Mouse (Mus musculus): ENCODE data around the gene Mcu. TPM values are rescaled to one million over a fixed set of nuclear protein-coding genes. Genes with fewer than 3 reads are reported as not detected.

Mcu gene
- polyA plus RNA-seq, 1 experiment, result 32.4 TPM

DNA sequence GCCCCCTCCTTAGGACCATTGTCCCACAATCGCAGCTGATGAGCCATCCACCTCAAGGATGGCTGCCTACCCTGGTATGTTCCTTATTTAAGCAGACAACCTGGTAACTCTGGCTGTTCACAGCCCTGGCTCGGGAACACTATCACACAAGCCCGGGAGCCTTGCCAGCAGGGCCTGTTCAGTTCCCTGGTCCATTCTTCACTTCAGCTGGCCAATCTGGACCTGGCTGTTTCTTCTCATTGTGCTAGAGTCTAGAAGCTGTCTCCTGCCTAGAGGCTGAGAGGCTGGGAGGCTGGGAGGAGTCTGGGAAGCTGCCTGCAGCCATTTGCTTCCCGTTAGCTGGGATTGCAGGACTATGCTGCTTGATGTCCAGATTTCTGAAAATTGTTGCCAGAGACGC, 146.0 kb downstream of the Mcu start:
- H3K4me3 ChIP-seq (replicated peaks; ENCODE audit: insufficient read depth, low read depth, low read length), result no peak overlapping the region
- H3K27ac ChIP-seq (ENCODE audit: insufficient read depth, low read length), result no peak overlapping the region
- peaks cover 8% of the 10 kb centered on the region for H3K4me1 ChIP-seq (ENCODE audit: control insufficient read depth, insufficient read depth, low read length)
- 15% methylated on average over 5 of the region's 5 CpGs for WGBS
- DNase-seq, result peak; percentile 77 to 87
- H3K27me3 ChIP-seq (ENCODE audit: control insufficient read depth, insufficient read depth, low read length), result no peaks in the 10 kb centered on the region
- TF ChIP-seq POLR2A (IDR thresholded peaks at IDR 0.05; ENCODE audit: borderline replicate concordance, insufficient read depth, low read length), result no peak
- TF ChIP-seq CTCF (IDR thresholded peaks at IDR 0.05; ENCODE audit: borderline replicate concordance, insufficient read depth, low read depth, low read length), result no peak

DNA sequence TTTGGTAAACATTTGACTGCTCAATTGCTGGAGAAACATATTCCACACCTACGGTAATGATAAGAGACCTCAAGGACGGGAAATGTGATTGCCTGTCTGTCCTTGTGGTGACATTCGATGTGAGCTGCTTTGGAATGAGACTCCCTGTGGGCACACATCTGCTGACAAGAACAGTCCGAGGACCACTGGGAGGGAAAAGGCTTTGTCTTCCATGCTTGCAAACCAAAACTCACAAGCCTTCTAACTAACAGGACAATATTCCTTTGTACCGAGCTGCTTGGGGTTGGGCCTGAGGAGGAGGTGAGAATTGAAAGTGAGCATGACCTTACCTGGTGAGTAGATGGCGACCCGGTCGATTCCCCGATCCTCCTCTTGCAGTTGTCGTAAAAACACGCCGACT, 149.2 kb downstream of the Mcu start:
- H3K27me3 ChIP-seq (ENCODE audit: control insufficient read depth, insufficient read depth, low read length), result no peaks in the 10 kb centered on the region
- peak in 1 of 2 experiments; percentile 8 for DNase-seq
- H3K4me1 ChIP-seq (ENCODE audit: control insufficient read depth, insufficient read depth, low read length), result peaks cover 8% of the 10 kb centered on the region
- no peak for TF ChIP-seq CTCF (IDR thresholded peaks at IDR 0.05; ENCODE audit: borderline replicate concordance, insufficient read depth, low read depth, low read length)
- TF ChIP-seq POLR2A (IDR thresholded peaks at IDR 0.05; ENCODE audit: borderline replicate concordance, insufficient read depth, low read length), result no peak
- WGBS, result 86% methylated on average over 12 of the region's 12 CpGs
- H3K27ac ChIP-seq (ENCODE audit: insufficient read depth, low read length), result no peak overlapping the region
- H3K4me3 ChIP-seq (replicated peaks; ENCODE audit: insufficient read depth, low read depth, low read length), result no peak overlapping the region

DNA sequence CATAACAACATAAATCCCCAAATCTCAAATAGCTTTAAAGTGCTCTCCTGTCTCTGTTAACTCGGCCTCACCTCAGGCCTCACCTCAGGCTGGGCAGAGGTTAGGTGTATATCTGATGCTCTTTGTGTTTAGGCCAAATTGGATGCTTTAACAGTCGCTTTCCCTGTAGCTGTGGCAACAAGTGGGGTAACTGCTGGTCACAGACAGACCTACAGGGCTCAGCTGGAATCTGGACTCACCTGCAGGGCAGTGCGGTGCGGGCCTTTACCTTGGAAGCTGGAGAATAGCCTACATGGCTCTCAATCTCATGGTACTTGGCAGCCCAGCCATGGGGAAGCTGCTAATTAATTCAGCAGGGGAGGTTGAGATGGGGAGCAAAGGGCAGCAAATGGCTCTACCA, 149.9 kb downstream of the Mcu start:
- TF ChIP-seq CTCF (IDR thresholded peaks at IDR 0.05; ENCODE audit: borderline replicate concordance, insufficient read depth, low read depth, low read length) (no peak), POLR2A (IDR thresholded peaks at IDR 0.05; ENCODE audit: borderline replicate concordance, insufficient read depth, low read length) (no peak)
- H3K4me1 ChIP-seq (ENCODE audit: control insufficient read depth, insufficient read depth, low read length), result peaks cover 8% of the 10 kb centered on the region
- H3K4me3 ChIP-seq (replicated peaks; ENCODE audit: insufficient read depth, low read depth, low read length), result no peak overlapping the region
- DNase-seq, result peak in 1 of 2 experiments; percentile 12
- no peaks in the 10 kb centered on the region for H3K27me3 ChIP-seq (ENCODE audit: control insufficient read depth, insufficient read depth, low read length)
- 53% methylated on average over 4 of the region's 4 CpGs for WGBS
- no peak overlapping the region for H3K27ac ChIP-seq (ENCODE audit: insufficient read depth, low read length)

DNA sequence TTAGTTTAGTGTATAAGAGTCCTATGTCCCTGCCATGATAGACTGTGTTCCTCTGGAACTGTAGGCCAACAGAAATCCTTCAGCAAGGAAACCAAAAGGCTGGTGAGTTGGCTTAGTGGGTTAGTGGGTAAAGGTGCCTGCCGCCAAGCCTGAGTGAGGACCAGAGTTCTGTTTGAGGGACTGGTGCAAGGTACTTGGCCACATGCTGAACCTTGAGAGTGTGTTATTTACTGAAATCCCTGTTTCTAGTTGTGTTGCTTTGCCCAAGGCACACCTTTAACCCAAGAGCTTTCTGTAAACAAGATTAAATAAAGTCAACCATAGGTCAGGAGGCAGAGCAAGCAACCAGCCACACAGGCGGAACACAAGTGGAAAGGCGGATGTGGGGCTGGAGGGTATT, 150.9 kb downstream of the Mcu start:
- no peaks in the 10 kb centered on the region for H3K27me3 ChIP-seq (ENCODE audit: control insufficient read depth, insufficient read depth, low read length)
- H3K4me3 ChIP-seq (replicated peaks; ENCODE audit: insufficient read depth, low read depth, low read length), result no peak overlapping the region
- no peak overlapping the region for H3K27ac ChIP-seq (ENCODE audit: insufficient read depth, low read length)
- peaks cover 8% of the 10 kb centered on the region for H3K4me1 ChIP-seq (ENCODE audit: control insufficient read depth, insufficient read depth, low read length)
- 89% methylated on average over 3 of the region's 3 CpGs for WGBS
- no peak for TF ChIP-seq POLR2A (IDR thresholded peaks at IDR 0.05; ENCODE audit: borderline replicate concordance, insufficient read depth, low read length)
- no peak for TF ChIP-seq CTCF (IDR thresholded peaks at IDR 0.05; ENCODE audit: borderline replicate concordance, insufficient read depth, low read depth, low read length)
- DNase-seq, result peak in 1 of 2 experiments; percentile 2

DNA sequence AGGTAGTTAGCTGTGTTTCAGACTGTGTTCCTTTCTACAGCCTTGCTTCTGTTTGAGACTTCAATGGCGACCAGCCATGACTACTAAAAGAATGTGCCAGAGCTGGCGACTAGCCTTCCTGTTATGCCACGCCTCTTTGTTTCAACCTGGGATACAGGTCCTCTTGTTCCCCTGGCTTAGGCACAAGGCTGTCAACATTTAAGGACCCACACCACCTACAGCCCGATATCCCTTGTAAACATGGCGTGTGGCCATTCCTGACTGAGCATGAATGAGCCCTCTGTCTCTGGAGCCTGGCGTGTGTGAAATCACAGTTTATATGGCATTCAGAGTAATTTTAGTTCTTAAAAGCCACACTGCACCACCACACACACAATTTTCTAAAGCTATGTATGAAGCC, 154.2 kb downstream of the Mcu start:
- WGBS, result 63% methylated on average over 6 of the region's 6 CpGs
- Histone ChIP-seq H3K4me1 (ENCODE audit: control insufficient read depth, insufficient read depth, low read length) (peaks cover 9% of the 10 kb centered on the region; the same call in 1 of the 2 replicates), H3K4me3 (replicated peaks; ENCODE audit: insufficient read depth, low read depth, low read length) (no peak overlapping the region), H3K27ac (ENCODE audit: insufficient read depth, low read length) (no peak overlapping the region), H3K27me3 (ENCODE audit: control insufficient read depth, insufficient read depth, low read length) (no peaks in the 10 kb centered on the region)
- TF ChIP-seq CTCF (IDR thresholded peaks at IDR 0.05; ENCODE audit: borderline replicate concordance, insufficient read depth, low read depth, low read length), result no peak
- no peak for TF ChIP-seq POLR2A (IDR thresholded peaks at IDR 0.05; ENCODE audit: borderline replicate concordance, insufficient read depth, low read length)
- DNase-seq, result no peak

DNA sequence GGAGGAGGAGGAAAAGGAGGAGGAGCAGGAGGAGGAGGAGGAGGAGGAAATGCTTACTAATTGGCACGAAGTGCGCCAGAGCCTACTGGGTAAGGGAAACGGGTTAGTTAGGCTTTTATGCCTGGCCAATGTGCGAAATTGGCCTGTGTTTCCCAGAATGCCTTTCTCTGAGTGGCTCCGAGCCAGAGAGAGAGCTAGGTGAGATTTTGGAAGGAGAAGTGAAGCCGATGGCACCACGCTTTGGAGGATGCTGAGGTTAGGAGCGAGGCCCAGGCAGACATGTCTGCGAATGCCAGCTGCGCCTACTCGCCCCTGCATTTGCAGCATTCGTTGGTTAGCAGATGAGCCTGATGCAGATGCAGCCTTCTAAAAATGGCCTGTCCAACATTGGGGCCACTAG, 156.7 kb downstream of the Mcu start:
- Histone ChIP-seq H3K4me3 (replicated peaks; ENCODE audit: insufficient read depth, low read depth, low read length) (no peak overlapping the region), H3K27me3 (ENCODE audit: control insufficient read depth, insufficient read depth, low read length) (no peaks in the 10 kb centered on the region), H3K27ac (ENCODE audit: insufficient read depth, low read length) (no peak overlapping the region), H3K4me1 (ENCODE audit: control insufficient read depth, insufficient read depth, low read length) (0 out of 2 replicates have a peak, but pooled peaks cover 4% of the 10 kb centered on the region)
- TF ChIP-seq CTCF (IDR thresholded peaks at IDR 0.05; ENCODE audit: borderline replicate concordance, insufficient read depth, low read depth, low read length) (no peak), POLR2A (IDR thresholded peaks at IDR 0.05; ENCODE audit: borderline replicate concordance, insufficient read depth, low read length) (no peak)
- WGBS, result 30% methylated on average over 12 of the region's 12 CpGs
- DNase-seq, result peak; percentile 40 to 49

DNA sequence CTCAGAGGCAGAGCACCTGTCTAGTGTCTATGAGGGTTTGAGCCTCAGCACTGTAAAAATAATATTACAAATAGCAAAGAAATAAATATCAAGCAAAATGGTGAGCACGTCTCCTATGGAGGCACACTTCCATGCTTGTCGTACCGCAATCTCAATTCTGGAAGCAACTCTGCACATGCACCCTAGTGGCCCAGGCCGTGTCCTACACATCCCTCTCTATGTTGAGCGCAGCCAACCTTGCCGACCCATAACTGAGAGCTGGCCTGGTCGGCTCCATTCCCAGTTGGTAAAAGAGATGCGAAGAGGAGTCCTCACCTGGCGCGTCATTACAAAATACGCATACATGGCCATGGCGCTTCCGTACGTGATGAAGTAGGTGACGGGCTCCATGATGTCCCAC, 161.9 kb downstream of the Mcu start:
- no peak for TF ChIP-seq POLR2A (IDR thresholded peaks at IDR 0.05; ENCODE audit: borderline replicate concordance, insufficient read depth, low read length)
- no peak for TF ChIP-seq CTCF (IDR thresholded peaks at IDR 0.05; ENCODE audit: borderline replicate concordance, insufficient read depth, low read depth, low read length)
- no peak for DNase-seq
- H3K27me3 ChIP-seq (ENCODE audit: control insufficient read depth, insufficient read depth, low read length), result no peaks in the 10 kb centered on the region
- H3K4me3 ChIP-seq (replicated peaks; ENCODE audit: insufficient read depth, low read depth, low read length), result no peak overlapping the region
- H3K4me1 ChIP-seq (ENCODE audit: control insufficient read depth, insufficient read depth, low read length), result 0 out of 2 replicates have a peak, but pooled peaks cover 3% of the 10 kb centered on the region
- WGBS, result 94% methylated on average over 15 of the region's 15 CpGs
- no peak overlapping the region for H3K27ac ChIP-seq (ENCODE audit: insufficient read depth, low read length)

DNA sequence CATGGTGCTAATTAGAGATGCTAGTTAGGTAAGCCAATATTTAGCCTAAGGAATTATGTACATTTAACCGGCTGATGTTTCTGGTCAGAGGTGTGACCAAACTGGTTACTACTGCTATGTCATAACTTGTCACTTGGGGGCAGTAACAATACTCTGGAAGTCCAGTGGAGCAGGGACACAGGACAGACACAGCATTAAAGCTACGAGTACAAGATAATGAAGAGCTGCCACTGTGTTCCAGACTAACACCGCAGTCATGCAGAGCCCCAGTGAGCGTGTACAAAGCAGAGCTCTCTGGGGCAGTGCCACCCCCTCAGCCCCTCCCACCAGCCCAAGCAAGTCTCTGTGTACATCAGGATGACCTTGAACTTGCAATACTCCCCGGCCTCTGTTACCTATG, 164.7 kb downstream of the Mcu start:
- no peak overlapping the region for H3K4me3 ChIP-seq (replicated peaks; ENCODE audit: insufficient read depth, low read depth, low read length)
- WGBS, result 32% methylated on average over 5 of the region's 5 CpGs
- H3K4me1 ChIP-seq (ENCODE audit: control insufficient read depth, insufficient read depth, low read length), result no peaks in the 10 kb centered on the region
- H3K27me3 ChIP-seq (ENCODE audit: control insufficient read depth, insufficient read depth, low read length), result no peaks in the 10 kb centered on the region
- DNase-seq, result peak in 1 of 2 experiments; percentile 39
- no peak overlapping the region for H3K27ac ChIP-seq (ENCODE audit: insufficient read depth, low read length)
- peak; percentile 54; the same call in 1 of the 2 replicates for TF ChIP-seq CTCF (IDR thresholded peaks at IDR 0.05; ENCODE audit: borderline replicate concordance, insufficient read depth, low read depth, low read length)
- no peak for TF ChIP-seq POLR2A (IDR thresholded peaks at IDR 0.05; ENCODE audit: borderline replicate concordance, insufficient read depth, low read length)
